Mouse (Mus musculus) cerebellum, postnatal 4 days (tissue): ENCODE results near the gene Aatk.

ENCODE experiments used
- DNase-seq, 2 experiments: peaks; one replicate each; pipeline ENCODE4 v3.0.0; 2022; ENCODE audit warnings: low spot score in 2 of 2, mixed read lengths in 1 of 2

The Aatk gene

GRCm38 (mm10) chr11:120022841-120023240 lies 24.1 kb downstream of the Aatk start:
- DNase-seq: peak in 1 of 2 experiments; percentile 60

DNA sequence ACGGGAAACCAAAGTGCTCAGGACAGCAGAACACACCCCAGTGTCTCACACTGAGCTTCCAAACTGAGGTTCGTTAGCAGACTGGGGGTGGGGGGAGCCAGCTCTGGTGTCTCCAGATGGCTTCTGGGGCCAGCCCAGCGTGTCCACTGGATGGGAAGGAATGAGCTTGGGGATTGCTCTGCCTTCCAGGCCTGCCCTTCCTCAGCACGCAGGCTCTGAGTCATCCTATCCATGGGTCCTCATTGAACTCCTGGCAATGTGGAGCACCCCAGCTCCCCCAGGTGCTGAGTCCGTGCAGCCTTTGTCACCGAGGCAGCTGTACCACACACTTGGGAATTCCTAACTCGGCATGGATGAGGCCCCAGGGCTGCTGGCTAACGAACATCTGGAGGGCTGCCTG lies 24.8 kb downstream of the Aatk start:
- DNase-seq: no peak

- no peak for DNase-seq
These were observed 25.6 kb downstream of the Aatk start for GRCm38 (mm10) chr11:120021367-120021766.

DNA sequence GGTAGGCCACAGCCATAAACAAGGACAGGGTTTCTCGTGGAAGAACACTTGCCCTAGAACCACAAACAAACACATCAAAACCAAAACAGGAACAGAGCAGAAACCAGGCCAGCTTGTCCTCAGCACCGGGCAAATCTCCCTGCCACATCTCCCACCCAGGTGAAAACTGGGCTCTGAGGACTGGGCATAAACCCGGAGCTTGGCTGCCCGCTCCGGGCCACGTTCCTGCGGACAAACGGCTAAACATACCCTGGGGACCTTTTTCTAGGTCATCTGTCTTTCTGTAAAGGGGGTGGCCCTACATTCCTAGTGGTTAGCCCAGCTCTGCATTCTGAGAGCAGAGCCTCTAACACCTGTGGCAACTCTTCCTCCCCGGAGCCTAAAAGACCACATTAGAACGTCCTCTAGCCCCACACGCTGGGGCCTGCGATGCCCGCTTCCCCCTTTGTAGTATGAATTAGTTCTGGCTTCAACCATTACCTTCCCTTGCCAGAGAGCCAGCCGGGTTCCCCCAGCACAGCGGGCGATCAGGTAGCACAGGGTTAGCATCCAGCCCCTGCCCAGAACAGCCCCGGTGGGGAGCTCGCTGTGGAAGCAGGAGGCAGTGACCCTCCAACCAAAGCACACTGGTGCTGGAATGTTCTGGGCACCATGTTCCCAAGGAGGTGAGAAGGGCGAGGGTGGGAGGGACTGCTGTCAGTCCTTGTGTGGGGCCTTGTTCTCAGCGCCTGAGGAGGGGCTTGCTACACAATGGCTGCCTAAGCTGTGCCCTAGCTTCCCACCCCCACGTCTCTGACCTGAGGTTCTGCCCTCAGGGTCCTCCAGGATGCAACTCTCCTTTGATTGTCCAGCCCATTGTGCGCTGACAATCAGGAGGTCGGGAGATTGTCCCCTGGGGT lies 27.2 kb downstream of the Aatk start:
- no peak for DNase-seq

GRCm38 (mm10) chr11:120017011-120017410 lies 30.0 kb downstream of the Aatk start:
- DNase-seq: no peak

- DNase-seq: no peak
These were observed 32.2 kb downstream of the Aatk start for GRCm38 (mm10) chr11:120014758-120015157.

DNA sequence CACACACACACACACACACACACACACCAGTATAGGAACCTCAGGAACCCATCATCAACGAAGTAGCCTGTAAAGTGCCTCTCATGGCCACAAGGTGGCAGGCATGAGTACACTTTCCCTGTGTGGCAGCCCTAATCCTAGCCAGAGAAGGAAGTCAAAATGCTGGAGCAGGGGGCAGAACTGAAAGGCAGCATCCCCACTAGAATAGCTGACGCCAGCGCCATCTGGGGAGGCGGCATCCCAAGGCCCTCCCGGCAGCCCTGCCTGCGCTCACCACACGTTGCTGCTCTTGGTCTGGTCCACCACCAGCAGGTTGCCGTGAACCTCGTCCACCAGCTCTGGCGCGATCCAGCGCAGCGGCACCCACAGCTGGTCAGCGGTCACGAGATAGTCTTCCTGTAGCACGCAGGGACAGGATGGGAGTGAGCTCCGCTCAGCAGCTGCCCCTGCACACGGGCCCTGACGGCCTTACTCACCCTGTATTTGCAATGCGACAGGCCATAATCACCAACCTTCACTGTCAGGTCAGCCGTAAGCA lies 33.7 kb downstream of the Aatk start:
- peak; percentile 70 to 86 for DNase-seq

- no peak for DNase-seq
These were observed 34.3 kb downstream of the Aatk start for GRCm38 (mm10) chr11:120012702-120013101.

GRCm38 (mm10) chr11:120011761-120012560 lies 35.0 kb downstream of the Aatk start:
- DNase-seq: peak; percentile 46 to 84

GRCm38 (mm10) chr11:120011114-120011760 lies 35.7 kb downstream of the Aatk start:
- DNase-seq: no peak

- DNase-seq: no peak
These were observed 37.0 kb downstream of the Aatk start for GRCm38 (mm10) chr11:120009937-120010336.

DNA sequence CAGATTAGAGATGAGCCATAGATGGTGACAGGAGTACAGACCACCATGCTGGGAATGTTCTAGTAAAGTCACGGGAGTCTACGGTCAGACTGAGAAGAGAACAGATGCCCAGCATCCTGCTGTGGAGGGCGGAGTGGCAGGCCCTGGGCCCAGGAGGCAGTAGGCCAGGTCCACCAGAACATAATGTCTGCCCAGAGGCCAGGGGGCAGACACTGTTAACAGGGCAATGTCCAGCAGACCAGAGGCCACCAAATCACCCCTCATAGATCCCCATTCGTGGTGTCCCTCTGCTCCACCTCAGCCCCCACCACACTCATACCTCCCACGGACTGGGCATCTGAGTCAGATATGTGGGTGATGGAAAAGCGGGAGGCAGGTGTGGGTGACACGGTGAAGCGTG lies 38.0 kb downstream of the Aatk start:
- no peak for DNase-seq

DNA sequence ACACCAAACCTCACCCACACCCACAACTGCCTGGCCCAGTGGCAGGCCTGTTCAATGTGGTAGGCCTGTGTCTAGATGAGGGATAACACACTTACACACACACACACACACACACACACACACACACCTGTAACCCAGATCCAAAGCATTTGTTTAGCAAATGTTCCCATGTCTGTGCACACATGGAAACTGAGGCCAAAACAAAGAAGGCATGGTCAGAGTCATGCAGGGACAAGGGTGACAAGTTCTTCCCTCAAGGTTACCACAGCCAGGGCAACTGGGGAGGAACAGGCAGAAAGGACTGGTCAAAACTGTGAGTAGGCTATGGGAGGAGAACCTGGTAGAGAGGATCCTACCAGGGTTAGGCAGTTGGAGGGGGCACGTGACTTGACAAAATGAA lies 38.5 kb downstream of the Aatk start:
- no peak for DNase-seq

DNA sequence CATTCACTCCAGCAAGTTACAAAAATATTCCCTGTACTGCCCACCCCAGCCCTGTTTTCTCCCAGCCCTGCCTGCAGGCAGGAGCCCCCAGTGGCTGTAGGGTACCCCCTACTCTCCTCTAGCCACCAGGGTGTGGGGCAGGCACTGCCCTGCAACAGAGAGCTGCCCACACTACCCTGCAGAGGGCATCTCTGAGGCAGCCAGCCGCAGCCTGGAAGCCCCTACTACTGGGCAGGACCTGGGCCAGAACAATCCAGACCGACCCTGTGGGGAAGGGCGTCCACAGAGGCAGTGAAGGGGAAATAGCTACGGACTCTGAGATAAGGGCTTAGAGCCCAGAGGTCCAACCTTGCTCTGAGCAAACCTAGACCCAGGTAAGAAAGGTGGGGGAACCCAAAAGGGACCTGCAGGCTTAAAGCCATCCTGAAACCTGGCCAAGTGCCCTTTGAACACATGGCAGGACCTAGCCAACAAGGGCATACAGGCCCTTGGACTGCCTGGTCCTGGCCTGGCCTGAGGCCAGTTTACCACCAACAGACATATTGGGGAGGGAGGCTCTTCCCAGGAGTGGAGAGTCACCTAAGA lies 39.4 kb downstream of the Aatk start:
- no peak for DNase-seq

DNA sequence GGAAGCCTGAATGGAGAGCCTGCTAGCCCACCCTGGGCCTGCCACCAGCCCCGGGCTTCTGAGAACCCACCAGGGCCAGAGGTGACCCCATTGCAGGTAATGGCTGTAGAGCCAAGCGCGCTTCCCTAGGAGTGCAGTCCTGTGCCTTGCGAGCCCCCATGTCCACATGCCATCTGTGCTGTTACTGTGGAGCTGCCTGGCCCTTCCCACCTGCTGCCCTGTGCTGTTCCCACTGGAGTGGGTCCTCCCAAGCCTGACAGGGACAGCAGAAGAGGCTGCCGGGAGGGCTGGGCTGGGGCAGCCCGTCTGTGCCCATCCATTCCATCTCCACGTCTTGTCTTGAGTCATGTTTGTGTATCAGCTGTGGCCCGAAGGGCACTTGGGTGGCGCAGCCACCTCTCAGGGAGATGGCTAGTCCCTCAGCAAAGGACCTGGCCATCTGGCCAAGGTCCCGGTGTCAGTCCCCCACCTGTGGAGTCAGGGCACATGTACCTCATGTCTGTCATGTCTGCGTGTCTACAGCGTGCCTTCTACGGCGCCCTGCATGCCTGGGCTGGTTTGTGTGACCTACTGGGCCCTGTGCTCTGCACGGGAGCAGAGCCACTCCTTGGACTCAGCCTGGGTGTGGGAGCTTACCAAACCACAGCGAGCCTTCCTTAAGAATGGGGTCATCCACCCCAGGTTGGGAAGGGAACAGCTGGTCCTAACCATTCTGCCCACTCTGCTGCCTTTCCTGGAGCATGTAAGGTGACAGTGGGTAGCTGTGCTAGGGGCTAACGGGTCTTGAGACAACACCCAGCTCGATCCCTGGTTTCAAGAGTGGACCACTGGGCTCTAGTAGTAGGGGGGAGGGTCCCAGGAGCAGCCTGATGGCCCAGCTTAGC lies 41.3 kb downstream of the Aatk start:
- no peak for DNase-seq

DNA sequence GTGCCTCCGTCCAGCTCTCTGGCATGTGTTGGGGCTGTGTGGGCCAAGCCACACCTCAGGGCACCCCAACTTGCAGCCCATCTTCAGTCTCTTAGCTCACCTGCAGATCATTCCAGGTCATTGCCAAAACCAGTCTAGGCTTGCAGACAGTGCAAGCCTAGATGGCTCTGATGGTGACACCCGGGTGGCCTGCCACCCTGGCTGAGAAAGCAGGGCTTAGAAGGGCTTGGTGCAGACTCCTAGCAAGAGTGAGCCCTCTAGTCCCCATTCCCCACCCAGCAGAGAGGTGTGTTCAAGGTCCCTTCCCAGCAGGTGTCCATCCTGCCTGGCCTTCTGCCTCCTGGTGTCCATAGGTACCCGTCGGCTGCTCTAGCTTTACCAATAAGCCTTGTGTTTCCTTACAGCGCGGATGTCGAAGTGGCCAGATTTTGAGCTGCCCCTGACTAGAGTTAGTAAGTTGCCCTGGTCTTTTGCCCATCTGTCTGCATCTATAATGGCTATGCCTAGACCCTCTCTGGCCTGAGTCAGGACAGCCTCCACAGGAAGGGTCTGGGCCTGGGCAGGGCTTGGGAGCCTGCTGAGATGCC lies 44.2 kb downstream of the Aatk start:
- DNase-seq: no peak

- no peak for DNase-seq
These were observed 44.9 kb downstream of the Aatk start for GRCm38 (mm10) chr11:120002041-120002440.

- no peak for DNase-seq
These were observed 49.6 kb downstream of the Aatk start for GRCm38 (mm10) chr11:119997351-119997750.

GRCm38 (mm10) chr11:119991338-119991678 lies 55.7 kb downstream of the Aatk start:
- peak; percentile 94 to 97 for DNase-seq

GRCm38 (mm10) chr11:119990658-119991337 lies 56.2 kb downstream of the Aatk start:
- DNase-seq: no peak
